Mouse (Mus musculus) liver, postnatal 0 days (tissue): ENCODE results near the gene 4930432K21Rik. TPM values are rescaled to one million over a fixed set of nuclear protein-coding genes. Genes with fewer than 3 reads are reported as not detected.

Experiments used
- ATAC-seq: fragments of 200-750 bp; cut with Nextera tagmentation; 2 replicates; pipeline ENCODE4 v1.8.0; 2017; ENCODE audit warnings: mild to moderate bottlenecking, moderate library complexity
- DNase-seq: peaks from one replicate; pipeline ENCODE4 v3.0.0-alpha.2; 2016
- H3K27ac ChIP-seq: fragments of 300-500 bp; sonication (generic); 2 replicates; pipeline ENCODE4 v1.5.1; 2014; ENCODE audit warnings: antibody characterized with exemption, moderate library complexity, mild to moderate bottlenecking, low read depth
- H3K27me3 ChIP-seq: fragments of 300-500 bp; sonication (generic); 2 replicates; pipeline ENCODE4 v1.6.1; 2014; ENCODE audit warnings: low read length, control low read depth, mixed read lengths; ENCODE audit not compliant: insufficient read depth
- H3K36me3 ChIP-seq: fragments of 300-500 bp; sonication (generic); replicated peaks from 2 replicates; pipeline ENCODE4 v1.6.1; 2014; ENCODE audit warnings: mild to moderate bottlenecking, control low read depth, low read length, moderate library complexity, mixed read lengths; ENCODE audit not compliant: insufficient read depth
- H3K4me1 ChIP-seq: fragments of 300-500 bp; sonication (generic); 2 replicates; pipeline ENCODE4 v1.6.1; 2014; ENCODE audit warnings: antibody characterized with exemption, mild to moderate bottlenecking, control low read depth; ENCODE audit not compliant: insufficient read depth
- H3K4me2 ChIP-seq: fragments of 300-500 bp; sonication (generic); 2 replicates; pipeline ENCODE4 v1.6.1; 2014; ENCODE audit warnings: low read depth, mild to moderate bottlenecking, low read length, moderate library complexity, mixed read lengths
- H3K4me3 ChIP-seq: fragments of 300-500 bp; sonication (generic); 2 replicates; pipeline ENCODE4 v1.5.1; 2014; ENCODE audit warnings: low read depth, low read length
- H3K9ac ChIP-seq: fragments of 300-500 bp; sonication (generic); replicated peaks from 2 replicates; pipeline ENCODE4 v1.6.1; 2014; ENCODE audit warnings: mild to moderate bottlenecking, moderate library complexity
- H3K9me3 ChIP-seq: fragments of 300-500 bp; sonication (generic); 2 replicates; pipeline ENCODE4 v1.6.1; 2016; ENCODE audit warnings: mild to moderate bottlenecking, control low read depth, low read length, mixed read lengths
- CTCF ChIP-seq: sonication (generic); IDR thresholded peaks from 2 replicates; pipeline ENCODE4 v1.5.1; 2016; ENCODE audit warnings: antibody characterized with exemption, low read depth
- EP300 ChIP-seq: IDR thresholded peaks from 2 replicates; pipeline ENCODE4 v1.6.1; 2016; ENCODE audit warnings: antibody characterized with exemption, low read depth, mild to moderate bottlenecking
- WGBS: fragments of 180-500 bp; shearing (Covaris S2); extraction: QIAGEN DNeasy Blood & Tissue Kit; methylation state at CpG from one replicate; pipeline ENCODE4 v1.1.7; 2014; ENCODE audit not compliant: insufficient replicate concordance; 5-methylcytosine and 5-hydroxymethylcytosine counted together
- polyA plus RNA-seq: library from polyadenylated mRNA; unstranded; fragments of >200 nt; fragmentation: Nextera tagmentation; extraction: Ambion mirVana; gene quantifications from 2 replicates; pipeline ENCODE4 v1.2.1, GENCODE M21; 2015

The 4930432K21Rik gene
- polyA plus RNA-seq, 1 experiment from 2014 or later = 0.29 TPM

GRCm38 (mm10) chr8:84167696-84168095 is 19.9 kb downstream of the 4930432K21Rik start:
- Histone ChIP-seq H3K9me3 (no peaks in the 10 kb centered on the region), H3K4me3 (no peak overlapping the region), H3K4me2 (no peak overlapping the region), H3K36me3 (no peaks in the 10 kb centered on the region), H3K27me3 (no peaks in the 10 kb centered on the region), H3K27ac (no peak overlapping the region), H3K9ac (no peak overlapping the region), H3K4me1 (no peaks in the 10 kb centered on the region)
- TF ChIP-seq EP300 (no peak), CTCF (no peak)
- 74% methylated on average over 2 of the region's 2 CpGs for WGBS
- DNase-seq = no peak
- ATAC-seq = no peak

- Histone ChIP-seq H3K4me1 (no peaks in the 10 kb centered on the region), H3K9ac (no peak overlapping the region), H3K27me3 (no peaks in the 10 kb centered on the region), H3K36me3 (no peaks in the 10 kb centered on the region), H3K27ac (no peak overlapping the region), H3K4me2 (no peak overlapping the region), H3K9me3 (no peaks in the 10 kb centered on the region), H3K4me3 (no peak overlapping the region)
- no peak for DNase-seq
- TF ChIP-seq EP300 (no peak), CTCF (no peak)
- ATAC-seq = no peak
- 72% methylated on average over 5 of the region's 5 CpGs for WGBS
Observed at GRCm38 (mm10) chr8:84170096-84170495, 22.3 kb downstream of the 4930432K21Rik start.

GRCm38 (mm10) chr8:84173861-84174260 is 26.0 kb downstream of the 4930432K21Rik start:
- H3K9me3 ChIP-seq = no peaks in the 10 kb centered on the region
- WGBS = 75% methylated on average over 6 of the region's 6 CpGs
- no peaks in the 10 kb centered on the region for H3K27me3 ChIP-seq
- H3K4me3 ChIP-seq = no peak overlapping the region
- H3K9ac ChIP-seq = no peak overlapping the region
- peak; percentile 54 for TF ChIP-seq CTCF
- no peak for TF ChIP-seq EP300
- no peaks in the 10 kb centered on the region for H3K4me1 ChIP-seq
- no peak overlapping the region for H3K4me2 ChIP-seq
- H3K27ac ChIP-seq = no peak overlapping the region
- ATAC-seq = no peak
- DNase-seq = no peak
- no peaks in the 10 kb centered on the region for H3K36me3 ChIP-seq

- Histone ChIP-seq H3K27me3 (no peaks in the 10 kb centered on the region), H3K4me2 (no peak overlapping the region), H3K9me3 (no peaks in the 10 kb centered on the region), H3K4me3 (no peak overlapping the region), H3K27ac (no peak overlapping the region), H3K9ac (no peak overlapping the region), H3K36me3 (no peaks in the 10 kb centered on the region), H3K4me1 (peaks cover 7% of the 10 kb centered on the region)
- 16% methylated on average over 3 of the region's 3 CpGs for WGBS
- no peak for ATAC-seq
- no peak for DNase-seq
- no peak for TF ChIP-seq CTCF
Observed at GRCm38 (mm10) chr8:84176560-84176959, 28.7 kb downstream of the 4930432K21Rik start.

- 70% methylated on average over 3 of the region's 3 CpGs for WGBS
- no peak overlapping the region for H3K4me2 ChIP-seq
- H3K9me3 ChIP-seq = no peaks in the 10 kb centered on the region
- H3K4me1 ChIP-seq = peaks cover 7% of the 10 kb centered on the region
- H3K9ac ChIP-seq = no peak overlapping the region
- H3K27me3 ChIP-seq = no peaks in the 10 kb centered on the region
- DNase-seq (no peak), ATAC-seq (no peak)
- no peak overlapping the region for H3K4me3 ChIP-seq
- no peak overlapping the region for H3K27ac ChIP-seq
- TF ChIP-seq CTCF (no peak), EP300 (no peak)
- H3K36me3 ChIP-seq = no peaks in the 10 kb centered on the region
Observed at GRCm38 (mm10) chr8:84177405-84177804, 29.6 kb downstream of the 4930432K21Rik start.

GRCm38 (mm10) chr8:84178592-84178991 is 30.8 kb downstream of the 4930432K21Rik start:
- DNase-seq (no peak), ATAC-seq (no peak)
- no peak overlapping the region for H3K9ac ChIP-seq
- WGBS = 81% methylated on average over 8 of the region's 8 CpGs
- H3K4me2 ChIP-seq = no peak overlapping the region
- H3K4me3 ChIP-seq = no peak overlapping the region
- no peak overlapping the region for H3K27ac ChIP-seq
- no peaks in the 10 kb centered on the region for H3K9me3 ChIP-seq
- peaks cover 12% of the 10 kb centered on the region for H3K4me1 ChIP-seq
- H3K36me3 ChIP-seq = no peaks in the 10 kb centered on the region
- no peak for TF ChIP-seq CTCF
- 0 out of 2 replicates have a peak, but pooled peaks cover 4% of the 10 kb centered on the region for H3K27me3 ChIP-seq

- Histone ChIP-seq H3K4me2 (peak overlapping the region; percentile 61; the same call in 1 of the 2 replicates), H3K9me3 (no peaks in the 10 kb centered on the region), H3K4me1 (peaks cover 16% of the 10 kb centered on the region), H3K27ac (no peak overlapping the region), H3K36me3 (no peaks in the 10 kb centered on the region), H3K27me3 (peaks cover 9% of the 10 kb centered on the region; the same call in 1 of the 2 replicates), H3K4me3 (no peak overlapping the region), H3K9ac (0 out of 2 replicates have a peak overlapping the region, but pooled peaks have one; percentile 3)
- no peak for ATAC-seq
- TF ChIP-seq CTCF (no peak), EP300 (no peak)
- 42% methylated on average over 4 of the region's 4 CpGs for WGBS
- DNase-seq = no peak
Observed at GRCm38 (mm10) chr8:84179946-84180345, 32.1 kb downstream of the 4930432K21Rik start.
